Mouse (Mus musculus) layer of hippocampus, postnatal 36 days (tissue): ENCODE results near the gene Ltv1. TPM values are rescaled to one million over a fixed set of nuclear protein-coding genes. Genes with fewer than 3 reads are reported as not detected.

Experiments used
- DNase-seq, 2 experiments: peaks; one replicate each; pipeline ENCODE4 v3.0.0; 2022
- total RNA-seq, 2 experiments: library from RNA; stranded (reverse); gene quantifications; 2 replicates each; pipeline ENCODE4 v1.2.3; 2021

Ltv1 gene
- total RNA-seq = 10 to 100 TPM; 22.4 to 24.0 TPM

GRCm38 (mm10) chr10:13192731-13193351 is at the start of gene Ltv1:
TSS of gene Ltv1 (minus strand) at chr10:13193168.
- DNase-seq = peak; percentile 93 to 96

- DNase-seq = no peak
These were observed 47.5 kb upstream of the Ltv1 start for GRCm38 (mm10) chr10:13240431-13240830.

GRCm38 (mm10) chr10:13238188-13238587 is 45.2 kb upstream of the Ltv1 start:
- no peak for DNase-seq

- no peak for DNase-seq
These were observed 43.9 kb upstream of the Ltv1 start for GRCm38 (mm10) chr10:13236866-13237265.

GRCm38 (mm10) chr10:13234503-13234902 is 41.5 kb upstream of the Ltv1 start:
- DNase-seq = no peak

- DNase-seq = no peak
These were observed 41.0 kb upstream of the Ltv1 start for GRCm38 (mm10) chr10:13233941-13234340.

GRCm38 (mm10) chr10:13233143-13233622 is 40.2 kb upstream of the Ltv1 start:
- no peak for DNase-seq

- DNase-seq = no peak
These were observed 39.6 kb upstream of the Ltv1 start for GRCm38 (mm10) chr10:13232443-13233142.

- DNase-seq = no peak
These were observed 37.7 kb upstream of the Ltv1 start for GRCm38 (mm10) chr10:13230716-13231115.

GRCm38 (mm10) chr10:13225377-13226063 is 32.6 kb upstream of the Ltv1 start:
- no peak for DNase-seq

GRCm38 (mm10) chr10:13222135-13222534 is 29.2 kb upstream of the Ltv1 start:
- no peak for DNase-seq

- DNase-seq = no peak
These were observed 27.1 kb upstream of the Ltv1 start for GRCm38 (mm10) chr10:13220061-13220460.

- DNase-seq = no peak
These were observed 21.0 kb upstream of the Ltv1 start for GRCm38 (mm10) chr10:13213956-13214355.

GRCm38 (mm10) chr10:13212829-13213228 is 19.9 kb upstream of the Ltv1 start:
- DNase-seq = no peak

- DNase-seq = no peak
These were observed 19.4 kb upstream of the Ltv1 start for GRCm38 (mm10) chr10:13212326-13212725.

- no peak for DNase-seq
These were observed 17.1 kb upstream of the Ltv1 start for GRCm38 (mm10) chr10:13209930-13210637.

GRCm38 (mm10) chr10:13209506-13209905 is 16.5 kb upstream of the Ltv1 start:
- DNase-seq = no peak

GRCm38 (mm10) chr10:13209061-13209460 is 16.1 kb upstream of the Ltv1 start:
- no peak for DNase-seq

GRCm38 (mm10) chr10:13201741-13202293 is 8.8 kb upstream of the Ltv1 start:
- no peak for DNase-seq

GRCm38 (mm10) chr10:13200862-13201261 is 7.9 kb upstream of the Ltv1 start:
- DNase-seq = no peak

- DNase-seq = no peak
These were observed 6.3 kb upstream of the Ltv1 start for GRCm38 (mm10) chr10:13199234-13199633.

GRCm38 (mm10) chr10:13196872-13197507 is 4.0 kb upstream of the Ltv1 start:
- DNase-seq = no peak
